Mouse (Mus musculus): ENCODE results near the gene Klk15.
"Not testable (repeated sequence)": the region's sequence is repeated elsewhere in the genome, so short reads cannot be mapped to it uniquely, and the experiment has no call there.

The Klk15 gene

GRCm38 (mm10) chr7:43975761-43976160 lies 42.2 kb downstream of the Klk15 start, which contains the start of gene Klk1b9:
Klk1b9 (plus strand) TSS chr7:43976061.
- DNase-seq (ENCODE audit: low spot score in 2 of 2), result not testable (repeated sequence)

GRCm38 (mm10) chr7:43985657-43986056 lies 52.1 kb downstream of the Klk15 start:
- no peak for DNase-seq (ENCODE audit: low spot score in 2 of 2)
